Mouse (Mus musculus): ENCODE data around the gene Sptbn1. TPM values are rescaled to one million over a fixed set of nuclear protein-coding genes. Genes with fewer than 3 reads are reported as not detected.

Sptbn1 gene
- total and polyA plus RNA-seq, 3 experiments: 7.7 to 95.8 (median 84.1) TPM

- Histone ChIP-seq H3K9me3 (replicated peaks) (no peaks in the 10 kb centered on the region), H3K36me3 (replicated peaks) (no peaks in the 10 kb centered on the region), H3K27me3 (ENCODE audit: insufficient read depth, low read length) (peaks cover 30% of the 10 kb centered on the region), H3K4me3 (ENCODE audit: low read depth, low read length) (no peak overlapping the region), H3K4me1 (ENCODE audit: insufficient read depth, low read depth, low read length) (0 out of 2 replicates have a peak, but pooled peaks cover 2% of the 10 kb centered on the region)
- ATAC-seq (ENCODE audit: extremely low read depth, insufficient number of reproducible peaks, low FRiP score, poor library complexity, severe bottlenecking) (no peak), DNase-seq (ENCODE audit: low spot score) (no peak)
- TF ChIP-seq TAL1 (conservative IDR thresholded peaks at IDR 0.05; ENCODE audit: low read depth, low read length): no peak
- TF ChIP-seq GATA1 (IDR thresholded peaks at IDR 0.05; ENCODE audit: borderline replicate concordance, low read length): no peak
- no peak for TF ChIP-seq CTCF (IDR thresholded peaks at IDR 0.05; ENCODE audit: low read depth, low read length)
- TF ChIP-seq GATA2 (IDR thresholded peaks at IDR 0.05; ENCODE audit: borderline replicate concordance, low read depth, low read length): no peak
- no peak for TF ChIP-seq POLR2AphosphoS5 (IDR thresholded peaks at IDR 0.05; ENCODE audit: insufficient replicate concordance, low read depth, low read length)
Observed at GRCm38 (mm10) chr11:30235666-30236065, 32.3 kb downstream of the Sptbn1 start.

GRCm38 (mm10) chr11:30235218-30235617, 32.8 kb downstream of the Sptbn1 start:
- H3K4me1 ChIP-seq (ENCODE audit: insufficient read depth, low read depth, low read length): 0 out of 2 replicates have a peak, but pooled peaks cover 2% of the 10 kb centered on the region
- H3K27me3 ChIP-seq (ENCODE audit: insufficient read depth, low read length): peaks cover 34% of the 10 kb centered on the region
- no peak for TF ChIP-seq GATA1 (IDR thresholded peaks at IDR 0.05; ENCODE audit: borderline replicate concordance, low read length)
- no peak for TF ChIP-seq CTCF (IDR thresholded peaks at IDR 0.05; ENCODE audit: low read depth, low read length)
- TF ChIP-seq GATA2 (IDR thresholded peaks at IDR 0.05; ENCODE audit: borderline replicate concordance, low read depth, low read length): no peak
- H3K36me3 ChIP-seq (replicated peaks): no peaks in the 10 kb centered on the region
- H3K9me3 ChIP-seq (replicated peaks): no peaks in the 10 kb centered on the region
- no peak overlapping the region for H3K4me3 ChIP-seq (ENCODE audit: low read depth, low read length)
- no peak for ATAC-seq (ENCODE audit: extremely low read depth, insufficient number of reproducible peaks, low FRiP score, poor library complexity, severe bottlenecking)
- DNase-seq (ENCODE audit: low spot score): no peak

GRCm38 (mm10) chr11:30233946-30234345, 34.0 kb downstream of the Sptbn1 start:
- TF ChIP-seq GATA1 (IDR thresholded peaks at IDR 0.05; ENCODE audit: borderline replicate concordance, low read length): no peak
- TF ChIP-seq TAL1 (conservative IDR thresholded peaks at IDR 0.05; ENCODE audit: low read depth, low read length): no peak
- no peak for TF ChIP-seq CTCF (IDR thresholded peaks at IDR 0.05; ENCODE audit: low read depth, low read length)
- no peak for TF ChIP-seq GATA2 (IDR thresholded peaks at IDR 0.05; ENCODE audit: borderline replicate concordance, low read depth, low read length)
- TF ChIP-seq POLR2AphosphoS5 (IDR thresholded peaks at IDR 0.05; ENCODE audit: insufficient replicate concordance, low read depth, low read length): no peak
- Histone ChIP-seq H3K4me1 (ENCODE audit: insufficient read depth, low read depth, low read length) (0 out of 2 replicates have a peak, but pooled peaks cover 2% of the 10 kb centered on the region), H3K27me3 (ENCODE audit: insufficient read depth, low read length) (peaks cover 42% of the 10 kb centered on the region), H3K36me3 (replicated peaks) (no peaks in the 10 kb centered on the region), H3K9me3 (replicated peaks) (no peaks in the 10 kb centered on the region), H3K4me3 (ENCODE audit: low read depth, low read length) (no peak overlapping the region)
- DNase-seq (ENCODE audit: low spot score) (no peak), ATAC-seq (ENCODE audit: extremely low read depth, insufficient number of reproducible peaks, low FRiP score, poor library complexity, severe bottlenecking) (no peak)

DNA sequence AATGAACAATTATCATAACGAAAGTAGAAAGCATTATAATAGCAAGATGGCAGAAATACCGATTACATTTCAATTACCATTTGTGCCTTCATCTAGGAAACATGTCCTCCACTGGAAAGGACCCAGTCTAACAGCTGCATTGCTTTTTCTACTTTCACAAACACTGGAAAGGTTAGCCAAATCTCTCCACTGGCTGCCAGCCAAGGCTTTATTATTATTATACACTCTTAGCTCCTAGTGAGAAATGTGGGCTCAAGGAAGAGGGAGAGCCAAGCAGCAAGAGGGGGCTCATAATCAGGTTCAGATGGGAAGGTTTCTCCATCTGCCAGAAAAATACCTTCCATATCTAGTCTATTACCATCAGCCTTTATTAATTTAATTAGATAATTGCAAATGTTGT, 35.9 kb downstream of the Sptbn1 start:
- ATAC-seq (ENCODE audit: extremely low read depth, insufficient number of reproducible peaks, low FRiP score, poor library complexity, severe bottlenecking): no peak
- H3K4me1 ChIP-seq (ENCODE audit: insufficient read depth, low read depth, low read length): 0 out of 2 replicates have a peak, but pooled peaks cover 2% of the 10 kb centered on the region

GRCm38 (mm10) chr11:30231336-30231735, 36.6 kb downstream of the Sptbn1 start:
- Histone ChIP-seq H3K36me3 (replicated peaks) (no peaks in the 10 kb centered on the region), H3K4me1 (ENCODE audit: insufficient read depth, low read depth, low read length) (0 out of 2 replicates have a peak, but pooled peaks cover 2% of the 10 kb centered on the region), H3K27me3 (ENCODE audit: insufficient read depth, low read length) (peaks cover 43% of the 10 kb centered on the region), H3K4me3 (ENCODE audit: low read depth, low read length) (no peak overlapping the region), H3K9me3 (replicated peaks) (no peaks in the 10 kb centered on the region)
- DNase-seq (ENCODE audit: low spot score) (no peak), ATAC-seq (ENCODE audit: extremely low read depth, insufficient number of reproducible peaks, low FRiP score, poor library complexity, severe bottlenecking) (no peak)
- TF ChIP-seq POLR2AphosphoS5 (IDR thresholded peaks at IDR 0.05; ENCODE audit: insufficient replicate concordance, low read depth, low read length) (no peak), GATA2 (IDR thresholded peaks at IDR 0.05; ENCODE audit: borderline replicate concordance, low read depth, low read length) (no peak), TAL1 (conservative IDR thresholded peaks at IDR 0.05; ENCODE audit: low read depth, low read length) (no peak), CTCF (IDR thresholded peaks at IDR 0.05; ENCODE audit: low read depth, low read length) (no peak), GATA1 (IDR thresholded peaks at IDR 0.05; ENCODE audit: borderline replicate concordance, low read length) (no peak)

More for the DNA sequence above, 35.9 kb downstream of the Sptbn1 start:
- Histone ChIP-seq H3K9me3 (replicated peaks) (no peaks in the 10 kb centered on the region), H3K4me3 (ENCODE audit: low read depth, low read length) (no peak overlapping the region), H3K36me3 (replicated peaks) (no peaks in the 10 kb centered on the region), H3K27me3 (ENCODE audit: insufficient read depth, low read length) (peaks cover 42% of the 10 kb centered on the region)
- no peak for DNase-seq (ENCODE audit: low spot score)
- TF ChIP-seq GATA2 (IDR thresholded peaks at IDR 0.05; ENCODE audit: borderline replicate concordance, low read depth, low read length): no peak
- no peak for TF ChIP-seq POLR2AphosphoS5 (IDR thresholded peaks at IDR 0.05; ENCODE audit: insufficient replicate concordance, low read depth, low read length)

DNA sequence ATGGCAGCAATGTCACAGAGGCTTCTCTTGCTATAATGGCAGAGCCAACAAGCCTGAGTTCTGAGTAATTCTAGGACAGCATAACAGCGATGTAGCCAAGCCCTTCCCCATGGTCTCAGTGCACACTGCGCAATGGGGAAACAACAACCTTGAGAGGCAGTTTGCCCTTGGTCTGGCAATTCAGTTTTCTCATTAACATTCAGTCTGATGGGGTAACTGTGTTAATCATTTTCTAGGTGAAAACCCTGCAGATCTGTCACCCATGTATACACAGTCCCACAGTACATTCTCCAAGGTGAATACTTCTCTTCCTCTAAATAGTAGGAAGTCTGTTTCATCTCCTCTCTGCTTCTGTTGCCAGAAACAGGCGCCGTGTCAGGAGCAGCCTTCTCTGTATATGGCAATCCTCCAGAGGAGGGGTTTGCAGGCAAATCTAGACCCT, 37.6 kb downstream of the Sptbn1 start:
- no peak overlapping the region for H3K4me3 ChIP-seq (ENCODE audit: low read depth, low read length)
- DNase-seq (ENCODE audit: low spot score): no peak
- TF ChIP-seq GATA2 (IDR thresholded peaks at IDR 0.05; ENCODE audit: borderline replicate concordance, low read depth, low read length): no peak
- no peak for TF ChIP-seq GATA1 (IDR thresholded peaks at IDR 0.05; ENCODE audit: borderline replicate concordance, low read length)
- TF ChIP-seq TAL1 (conservative IDR thresholded peaks at IDR 0.05; ENCODE audit: low read depth, low read length): no peak
- no peak for TF ChIP-seq CTCF (IDR thresholded peaks at IDR 0.05; ENCODE audit: low read depth, low read length)
- TF ChIP-seq POLR2AphosphoS5 (IDR thresholded peaks at IDR 0.05; ENCODE audit: insufficient replicate concordance, low read depth, low read length): no peak

More for the DNA sequence above, 37.6 kb downstream of the Sptbn1 start:
- Histone ChIP-seq H3K36me3 (replicated peaks) (no peaks in the 10 kb centered on the region), H3K27me3 (ENCODE audit: insufficient read depth, low read length) (peaks cover 35% of the 10 kb centered on the region), H3K4me1 (ENCODE audit: insufficient read depth, low read depth, low read length) (0 out of 2 replicates have a peak, but pooled peaks cover 2% of the 10 kb centered on the region), H3K9me3 (replicated peaks) (no peaks in the 10 kb centered on the region)
- no peak for ATAC-seq (ENCODE audit: extremely low read depth, insufficient number of reproducible peaks, low FRiP score, poor library complexity, severe bottlenecking)

All from G1E (cell line).